Mouse (Mus musculus) cerebellum, adult 11 months (tissue): Measurements from ENCODE around the gene Arl10.

Experiments
- DNase-seq: peaks from one replicate; pipeline ENCODE4 v3.0.0; 2022

Gene Arl10

DNA sequence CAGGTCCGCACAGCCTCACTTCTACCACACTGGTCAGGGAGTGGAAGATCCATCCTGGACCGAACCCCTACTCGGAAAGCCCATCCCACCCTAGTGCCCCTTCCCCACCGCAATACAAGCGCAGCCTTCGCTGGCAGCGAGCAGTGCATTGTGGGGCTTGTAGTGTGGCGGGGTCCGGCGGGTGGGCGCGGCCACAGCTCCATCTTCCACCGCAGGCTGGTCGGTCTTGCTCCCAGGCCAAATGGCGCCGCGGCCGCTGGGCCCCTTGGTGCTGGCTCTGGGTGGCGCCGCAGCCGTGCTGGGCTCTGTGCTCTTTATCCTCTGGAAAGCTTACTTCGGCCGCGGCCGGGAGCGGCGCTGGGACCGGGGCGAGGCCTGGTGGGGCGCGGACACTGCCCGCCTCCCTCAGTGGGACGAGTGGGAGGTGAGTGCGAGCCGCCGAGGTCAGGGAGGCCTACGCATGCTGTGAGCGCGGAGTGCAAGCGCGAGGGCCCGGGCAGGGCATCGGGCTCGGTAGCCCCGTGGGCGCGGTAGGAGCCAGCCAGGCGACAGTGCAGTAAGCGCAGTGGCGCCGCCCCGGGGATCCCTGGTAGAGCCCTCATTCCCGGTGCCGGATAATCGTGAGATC lies at the start of gene Arl10:
Arl10 (plus strand) TSS at position 162 of the 628 bp plus-strand sequence.
- DNase-seq, result peak; percentile 61

DNA sequence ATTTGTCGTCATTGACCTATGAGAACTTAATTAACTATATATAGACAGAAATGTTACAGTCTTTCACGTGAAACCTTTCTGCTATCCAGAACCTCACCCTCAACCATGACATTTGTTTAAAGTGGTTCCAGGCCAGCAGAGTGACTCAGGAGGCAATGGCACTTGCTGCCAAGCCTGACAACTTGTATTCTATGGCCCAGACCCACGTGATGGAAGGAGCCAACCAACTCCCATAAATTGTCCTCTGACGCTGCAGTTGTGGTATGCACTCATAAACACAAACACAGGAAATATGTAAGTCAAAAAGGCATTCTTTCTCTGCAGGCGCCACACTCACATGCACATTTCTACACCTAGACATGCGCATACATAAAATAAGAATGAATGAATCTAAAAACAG lies 47.7 kb upstream of the Arl10 start:
- no peak for DNase-seq

DNA sequence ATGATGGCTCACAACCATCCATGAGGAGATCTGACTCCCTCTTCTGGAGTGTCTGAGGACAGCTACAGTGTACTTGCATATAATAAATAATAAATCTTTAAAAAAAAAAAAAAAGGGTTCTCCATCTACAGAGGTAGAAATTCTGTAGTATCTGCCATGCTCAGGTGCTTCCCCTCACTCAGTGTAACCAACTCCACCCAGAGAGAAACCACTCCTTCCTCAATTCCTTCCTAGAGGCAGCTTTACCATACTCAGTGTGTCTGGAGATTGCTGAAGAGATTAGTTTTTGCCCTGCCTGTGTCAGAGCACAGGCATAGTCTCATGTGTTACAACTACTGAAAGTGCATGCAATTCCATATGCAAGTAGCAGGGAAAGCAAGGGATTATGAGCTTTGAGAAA lies 42.7 kb upstream of the Arl10 start:
- DNase-seq, result no peak

GRCm38 (mm10) chr13:54548036-54548435 lies 26.8 kb upstream of the Arl10 start:
- no peak for DNase-seq

- DNase-seq, result no peak
Observed at GRCm38 (mm10) chr13:54556176-54556575, 18.6 kb upstream of the Arl10 start.

GRCm38 (mm10) chr13:54556796-54557195 lies 18.0 kb upstream of the Arl10 start:
- DNase-seq, result peak; percentile 93

DNA sequence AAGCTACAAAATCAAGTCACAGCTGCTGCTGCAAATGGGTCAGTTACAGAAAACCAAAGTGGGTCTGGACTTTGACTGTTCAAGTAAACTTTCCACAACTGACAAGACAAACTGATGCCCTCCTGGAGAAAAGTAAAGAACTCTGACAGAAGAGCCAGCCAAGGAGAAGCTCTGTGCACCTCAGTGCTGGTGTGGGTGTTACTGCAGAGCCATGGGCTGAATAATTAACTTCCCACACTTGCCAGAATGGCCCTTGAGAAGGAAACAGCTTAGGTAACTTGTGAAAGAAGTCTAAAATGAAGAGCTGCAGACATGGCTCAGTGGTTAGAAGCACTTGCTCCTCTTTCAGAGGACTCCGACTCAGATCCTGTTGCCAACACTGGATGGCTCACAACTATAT lies 17.2 kb upstream of the Arl10 start:
- no peak for DNase-seq

DNA sequence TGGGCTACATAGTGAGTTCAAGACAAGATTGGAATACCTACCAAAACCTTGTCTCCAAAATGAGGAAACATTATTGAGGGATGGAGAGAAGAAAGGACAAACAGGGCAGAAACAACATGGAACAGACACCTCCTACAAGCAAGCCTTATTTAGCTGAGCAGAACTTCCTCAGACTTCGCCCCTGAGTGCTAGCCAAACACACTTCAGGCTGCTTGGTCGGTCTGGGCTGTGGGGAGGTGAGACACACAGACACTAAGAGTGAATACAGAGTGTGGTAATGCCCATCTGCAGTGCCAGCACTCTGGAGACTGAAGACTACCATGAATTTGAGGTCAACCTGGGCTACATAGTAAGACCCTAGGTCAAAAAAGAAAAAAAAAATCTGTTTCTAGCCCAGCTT lies 15.2 kb upstream of the Arl10 start:
- DNase-seq, result no peak

DNA sequence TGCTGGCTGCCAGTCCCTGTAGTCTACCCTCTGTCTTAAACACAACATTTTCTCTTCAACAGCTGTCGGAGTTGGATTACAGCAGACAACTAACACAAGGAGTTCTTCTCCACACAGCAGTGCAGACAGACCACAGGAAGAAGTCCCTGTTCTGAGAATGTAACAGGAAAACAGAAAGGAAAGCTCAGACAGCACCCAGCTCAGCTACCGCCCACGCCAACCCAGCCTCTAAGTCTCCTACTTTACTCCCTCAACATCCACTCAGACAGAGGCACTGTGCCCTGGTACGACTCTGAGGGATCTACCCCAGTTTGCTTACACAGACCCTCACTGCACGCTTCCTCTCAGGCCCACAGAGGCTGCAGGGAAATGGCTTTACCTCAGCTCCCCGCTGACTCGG lies 14.2 kb upstream of the Arl10 start:
- no peak for DNase-seq

- no peak for DNase-seq
Observed at GRCm38 (mm10) chr13:54562562-54562961, 12.3 kb upstream of the Arl10 start.

DNA sequence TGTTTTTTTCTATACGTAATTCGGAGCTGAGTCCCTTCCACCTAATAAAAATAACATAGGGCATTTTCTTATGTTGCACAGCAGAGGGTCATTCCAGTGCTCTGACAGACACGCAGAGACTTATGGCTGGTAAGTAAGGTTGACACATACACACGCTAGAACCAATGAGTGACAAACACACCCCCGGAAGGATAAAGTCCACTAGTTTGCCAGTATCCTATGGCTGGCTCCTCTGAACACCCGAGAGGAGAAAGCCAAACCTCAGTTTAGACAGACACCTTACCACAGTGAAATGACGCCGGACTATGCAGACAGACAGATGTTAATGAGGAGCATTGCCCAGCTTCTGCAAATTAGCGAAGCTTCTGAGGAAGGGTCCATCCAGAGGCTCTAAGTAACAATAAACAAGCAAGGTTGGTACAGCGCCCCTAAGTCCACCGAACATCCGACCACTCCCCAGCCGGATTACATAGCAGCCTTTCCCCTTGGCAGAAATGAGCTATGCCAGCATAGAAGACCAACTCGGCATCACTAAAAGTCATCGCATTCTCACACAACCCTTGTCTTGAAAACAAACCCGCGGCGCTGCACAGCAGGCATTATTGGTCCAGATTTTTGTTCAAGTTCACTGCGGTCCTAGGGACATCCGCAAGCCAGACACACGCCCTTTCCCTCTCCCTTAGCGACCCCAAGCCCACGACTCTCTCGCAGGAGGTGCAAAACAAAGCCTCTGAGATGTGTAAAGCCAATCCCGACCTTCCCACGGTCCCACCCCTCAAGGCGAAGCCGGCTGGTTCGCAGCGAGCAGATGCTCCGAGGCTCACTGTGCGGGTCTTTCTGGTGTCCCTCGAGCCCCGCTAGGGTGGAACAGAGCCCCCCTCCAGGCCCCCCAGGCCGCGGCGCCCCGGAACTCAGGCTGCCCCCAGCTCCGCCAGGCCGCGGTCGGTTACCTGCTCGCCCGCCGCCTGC lies 10.3 kb upstream of the Arl10 start:
- DNase-seq, result no peak

GRCm38 (mm10) chr13:54565201-54565581 lies 9.6 kb upstream of the Arl10 start, which contains the start of gene 4833439L19Rik:
Gene 4833439L19Rik (minus strand): TSS chr13:54565435.
- DNase-seq, result peak; percentile 89

- peak; percentile 63 for DNase-seq
Observed at GRCm38 (mm10) chr13:54565594-54566345, 9.0 kb upstream of the Arl10 start.

DNA sequence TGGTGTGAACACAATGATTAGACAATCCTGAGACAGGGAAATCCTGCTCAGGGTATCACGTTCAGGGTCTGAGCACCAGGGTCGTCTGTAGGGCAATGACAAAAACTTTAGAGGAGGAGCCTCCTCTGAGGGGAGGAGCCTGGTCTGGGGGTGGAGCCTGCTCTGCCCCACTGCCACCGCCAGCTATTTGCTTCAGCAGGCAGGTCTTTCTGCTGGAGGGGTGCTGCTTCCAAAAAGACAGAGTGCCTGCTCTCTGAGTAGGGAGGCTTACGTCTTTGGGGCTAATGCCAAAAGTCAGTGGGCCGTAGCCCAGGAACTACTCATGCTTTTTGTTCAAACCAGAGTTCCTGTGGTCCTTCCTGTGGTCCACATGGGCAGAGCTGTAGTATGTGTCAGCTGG lies 6.4 kb upstream of the Arl10 start:
- no peak for DNase-seq

DNA sequence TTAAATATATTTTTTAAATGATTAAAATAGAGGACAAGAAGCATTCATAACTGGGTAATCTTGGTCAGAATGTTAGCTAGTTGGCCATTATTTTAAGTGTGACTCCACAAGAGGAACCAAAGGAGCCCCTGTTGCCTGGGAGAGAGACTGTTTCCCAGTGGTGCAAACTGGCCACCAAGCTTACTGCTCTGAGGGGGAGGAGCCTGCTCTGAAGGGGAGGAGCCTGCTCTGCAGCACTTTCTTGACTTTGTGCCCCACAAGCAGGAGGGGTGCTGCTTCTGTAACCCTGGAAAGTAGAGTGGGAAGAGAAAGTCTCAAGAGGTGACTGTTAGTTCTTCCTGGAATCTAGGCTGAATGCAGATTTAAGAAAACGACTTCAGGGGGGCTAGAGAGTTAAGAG lies 5.5 kb upstream of the Arl10 start:
- no peak for DNase-seq

DNA sequence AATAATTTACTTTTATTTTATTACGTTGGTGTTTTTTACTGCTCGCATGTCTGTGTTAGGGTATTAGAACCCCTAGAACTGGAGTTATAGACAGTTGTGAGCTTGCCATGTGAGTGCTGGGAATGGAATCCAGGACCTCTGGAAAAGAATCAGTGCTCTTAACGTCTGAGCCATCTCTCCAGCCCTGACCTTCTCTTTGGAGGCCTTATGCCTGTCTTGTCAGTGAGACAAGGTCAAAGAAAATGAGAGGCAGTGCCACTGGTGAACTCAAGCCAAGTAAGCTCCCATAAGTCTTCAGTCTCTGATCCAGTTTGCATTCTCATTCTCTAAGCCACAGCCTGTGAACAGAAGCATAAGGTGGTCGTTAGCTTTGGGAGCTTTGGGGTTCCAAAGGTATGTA lies 4.1 kb upstream of the Arl10 start:
- DNase-seq, result no peak

DNA sequence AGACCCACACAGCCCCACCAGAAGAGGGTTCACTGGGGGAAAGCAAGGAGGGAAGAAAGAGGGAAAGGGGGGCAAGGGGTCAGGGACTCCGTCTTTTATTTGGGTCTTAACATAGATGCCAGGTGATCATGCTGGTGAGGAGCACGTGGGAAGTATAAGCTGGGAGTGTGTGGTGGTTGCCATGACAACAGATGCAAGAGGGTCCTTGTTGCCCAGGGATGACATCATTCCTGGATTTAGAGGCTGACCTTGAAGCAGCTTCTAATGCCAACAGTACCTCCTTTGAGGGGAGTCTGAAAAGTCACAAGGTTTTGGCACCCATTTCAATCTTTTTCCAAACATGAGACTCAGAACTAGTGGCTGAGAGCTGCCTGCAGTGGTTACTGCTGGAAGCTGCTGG lies 3.2 kb upstream of the Arl10 start:
- no peak for DNase-seq

- no peak for DNase-seq
Observed at GRCm38 (mm10) chr13:54572621-54573020, 2.2 kb upstream of the Arl10 start.

DNA sequence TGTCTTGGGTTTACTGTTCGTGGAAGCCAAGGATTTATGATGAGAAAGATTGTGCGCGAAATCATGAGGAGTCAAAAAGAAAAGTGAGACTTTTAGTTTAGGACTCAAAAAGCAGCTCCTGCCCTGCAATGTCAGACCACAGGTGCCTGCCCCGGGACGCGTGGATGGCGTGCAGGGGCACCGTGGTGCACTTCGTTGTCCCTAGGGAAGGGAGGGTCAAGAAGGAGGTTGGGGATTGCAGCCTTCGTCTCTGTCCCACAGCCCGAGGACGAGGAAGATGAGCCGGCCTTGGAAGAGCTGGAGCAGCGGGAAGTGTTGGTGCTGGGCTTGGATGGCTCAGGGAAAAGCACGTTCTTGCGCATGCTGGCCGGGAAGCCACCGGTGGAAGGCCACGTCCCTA lies 674 bp downstream of the Arl10 start:
- DNase-seq, result no peak

GRCm38 (mm10) chr13:54577652-54578507 lies 3.1 kb downstream of the Arl10 start:
- no peak for DNase-seq

DNA sequence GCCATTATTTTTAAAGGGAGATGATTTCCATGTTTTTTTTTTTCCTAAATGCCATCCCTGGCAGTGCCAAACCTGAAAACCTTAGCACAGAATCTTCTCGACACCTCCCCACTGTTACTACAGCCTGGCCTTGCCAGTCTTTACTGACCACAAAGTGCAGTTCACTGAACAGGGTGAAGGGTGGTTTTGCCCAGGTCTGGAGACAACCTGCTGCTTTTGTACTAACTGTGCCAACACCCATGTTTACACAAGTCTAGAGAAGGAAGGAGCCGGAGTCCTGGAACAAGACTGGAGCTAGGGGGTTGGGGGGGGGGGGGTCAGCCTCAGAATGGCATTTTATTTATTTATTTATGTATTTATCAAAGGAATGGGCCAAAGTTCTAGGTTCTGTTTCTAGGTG lies 6.6 kb downstream of the Arl10 start:
- DNase-seq, result no peak

DNA sequence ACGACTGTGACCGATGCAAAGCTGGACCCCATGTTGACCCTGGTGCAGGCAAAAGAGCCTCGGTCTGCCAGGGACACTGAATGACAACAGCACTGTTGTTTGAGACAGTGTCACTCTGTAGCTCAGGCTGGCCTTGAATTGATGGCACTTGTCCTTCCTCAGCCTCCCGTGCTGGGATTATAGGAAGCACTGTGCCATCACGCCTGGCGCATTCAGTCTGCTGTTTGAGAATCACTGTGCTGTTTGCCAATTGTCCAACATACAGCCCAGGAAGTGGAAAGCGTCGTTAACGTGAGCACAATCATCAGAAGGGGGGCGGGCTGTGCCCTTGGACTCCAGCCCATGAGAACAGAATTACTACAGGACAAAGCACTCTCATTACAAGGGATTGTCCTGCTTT lies 7.3 kb downstream of the Arl10 start:
- DNase-seq, result no peak

- no peak for DNase-seq
Observed at GRCm38 (mm10) chr13:54582860-54583259, 8.0 kb downstream of the Arl10 start.
